ENCODE assay signal across 8 mouse cellular contexts in genomic region chr5:111465811-111466299, GRCm38 (mm10). TPM values are rescaled to one million over a fixed set of nuclear protein-coding genes. Genes with fewer than 3 reads are reported as not detected.
DNase-seq lines count a peak whose midpoint lies in the region; ATAC-seq and TF ChIP-seq lines count a peak whose summit lies in the region.

No protein-coding gene starts in this region.

- no peaks in the 10 kb centered on the region; the same call in 1 of the 2 replicates for H3K9me3 ChIP-seq in intestine, embryonic 14.5 days (ENCODE audit: control insufficient read depth, low read length)
- H3K9me3 ChIP-seq in liver, embryonic 14.5 days (ENCODE audit: control insufficient read depth, low read length) = no peaks in the 10 kb centered on the region
- no peaks in the 10 kb centered on the region for H3K9me3 ChIP-seq in neural tube, embryonic 13.5 days

- TF ChIP-seq EP300 in liver, embryonic 14.5 days (IDR thresholded peaks at IDR 0.05; ENCODE audit: low read depth) = no peak

- peak; percentile 74; the same call in 1 of the 2 replicates for ATAC-seq in intestine, embryonic 14.5 days (replicated peaks; ENCODE audit: low FRiP score, low TSS enrichment, low read depth)
- peak; percentile 36; the same call in 1 of the 2 replicates for ATAC-seq in liver, embryonic 14.5 days (ENCODE audit: insufficient read depth)
- ATAC-seq in neural tube, embryonic 13.5 days (ENCODE audit: low read depth) = peak; percentile 72; the same call in 1 of the 2 replicates
- ATAC-seq in inflammation-experienced regulatory T-cells, adult 6 months = no peak

- no peak overlapping the region for H3K4me2 ChIP-seq in intestine, embryonic 14.5 days (ENCODE audit: low read length)
- H3K4me2 ChIP-seq in liver, embryonic 14.5 days (ENCODE audit: low read depth) = no peak overlapping the region
- no peak overlapping the region for H3K4me2 ChIP-seq in neural tube, embryonic 13.5 days

- no peaks in the 10 kb centered on the region; the same call in 1 of the 2 replicates for H3K4me1 ChIP-seq in intestine, embryonic 14.5 days (replicated peaks; ENCODE audit: control insufficient read depth, insufficient read depth, low read length)
- H3K4me1 ChIP-seq in liver, embryonic 14.5 days (replicated peaks; ENCODE audit: control insufficient read depth in 2 of 2, insufficient read depth in 2 of 2, low read length in 1 of 2) = peaks cover 0 to 7% of the 10 kb centered on the region in 2 experiments; a peak in 1 of 4 replicates
- peaks cover 4% of the 10 kb centered on the region; the same call in 1 of the 2 replicates for H3K4me1 ChIP-seq in neural tube, embryonic 13.5 days (replicated peaks)

- DNase-seq in retina, postnatal 1 day = peak; percentile 79
- DNase-seq in retina, embryonic 14.5 days (ENCODE audit: low spot score) = no peak
- DNase-seq in gastrocnemius, postnatal 25 days = peak; percentile 57
- DNase-seq in intestine, embryonic 14.5 days (ENCODE audit: low spot score) = peak; percentile 66
- peak in 1 of 3 experiments; percentile 9 for DNase-seq in liver, embryonic 14.5 days (ENCODE audit: low read depth in 3 of 3, low spot score in 3 of 3)
- no peak for DNase-seq in cerebellum, postnatal 36 days

- no peak overlapping the region for H3K9ac ChIP-seq in intestine, embryonic 14.5 days (ENCODE audit: low read length)
- H3K9ac ChIP-seq in liver, embryonic 14.5 days (replicated peaks) = no peak overlapping the region
- no peak overlapping the region for H3K9ac ChIP-seq in neural tube, embryonic 13.5 days

- no peaks in the 10 kb centered on the region for H3K36me3 ChIP-seq in intestine, embryonic 14.5 days (ENCODE audit: control insufficient read depth, insufficient read depth, low read length)
- H3K36me3 ChIP-seq in liver, embryonic 14.5 days (replicated peaks; ENCODE audit: control insufficient read depth, insufficient read depth, low read depth) = no peaks in the 10 kb centered on the region
- no peaks in the 10 kb centered on the region for H3K36me3 ChIP-seq in neural tube, embryonic 13.5 days

- no peaks in the 10 kb centered on the region for H3K27me3 ChIP-seq in intestine, embryonic 14.5 days (replicated peaks; ENCODE audit: control insufficient read depth, insufficient read depth, low read length)
- H3K27me3 ChIP-seq in liver, embryonic 14.5 days (ENCODE audit: control insufficient read depth, insufficient read depth, low read length) = no peaks in the 10 kb centered on the region
- H3K27me3 ChIP-seq in neural tube, embryonic 13.5 days = no peaks in the 10 kb centered on the region

- WGBS in intestine, embryonic 14.5 days = 51% methylated on average over 11 of the region's 11 CpGs
- WGBS in liver, embryonic 14.5 days (ENCODE audit: insufficient replicate concordance) = 41% methylated on average over 11 of the region's 11 CpGs
- WGBS in neural tube, embryonic 13.5 days = 44% methylated on average over 11 of the region's 11 CpGs

- H3K27ac ChIP-seq in intestine, embryonic 14.5 days (ENCODE audit: low read depth) = peak overlapping the region; percentile 51
- H3K27ac ChIP-seq in liver, embryonic 14.5 days = no peak overlapping the region
- peak overlapping the region; percentile 42; the same call in 1 of the 2 replicates for H3K27ac ChIP-seq in neural tube, embryonic 13.5 days (replicated peaks)

- H3K4me3 ChIP-seq in intestine, embryonic 14.5 days (ENCODE audit: low read depth, low read length) = no peak overlapping the region
- H3K4me3 ChIP-seq in liver, embryonic 14.5 days (ENCODE audit: insufficient read depth in 1 of 2, low read depth in 2 of 2, low read length in 2 of 2) = no peak overlapping the region
- no peak overlapping the region for H3K4me3 ChIP-seq in neural tube, embryonic 13.5 days

- 0 out of 2 replicates have a peak, but pooled peaks have one; percentile 11 for TF ChIP-seq CTCF in liver, embryonic 14.5 days (IDR thresholded peaks at IDR 0.05; ENCODE audit: low read depth)

RNA-seq across cellular contexts. Expression of gene Mn1, which starts 48.7 kb away (rescaled TPM):
- 10 to 100 TPM; 49.1 to 75.2 TPM for total RNA-seq in gastrocnemius, postnatal 25 days (2021)
- 10.9 and 11.7 TPM in 2 replicates for polyA plus RNA-seq in intestine, embryonic 14.5 days (2014; fragmentation: Nextera tagmentation; extraction: Ambion mirVana)
- polyA plus RNA-seq in liver, embryonic 14.5 days (2012; rRNA removed) = 0.44 and 0.52 TPM in 2 replicates
- polyA plus RNA-seq in liver, embryonic 14.5 days (2014; fragmentation: Nextera tagmentation; extraction: Ambion mirVana) = 0.81 and 0.99 TPM in 2 replicates
- polyA plus RNA-seq in neural tube, embryonic 13.5 days (2015; fragmentation: Nextera tagmentation; extraction: Ambion mirVana) = 22.3 and 23.5 TPM in 2 replicates
- polyA plus RNA-seq in inflammation-experienced regulatory T-cells, adult 6 months (2017; shearing (Covaris generic)) = not detected

Comparison
In these comparisons a context has a peak if more than half of its experiments do, and no peak if none do; other contexts are left out.
1. DNase-seq: peak in retina, postnatal 1 day (single experiment), gastrocnemius, postnatal 25 days (single experiment) and intestine, embryonic 14.5 days (single experiment); none in retina, embryonic 14.5 days (single experiment) and cerebellum, postnatal 36 days (0 of 2).